Mouse (Mus musculus) G1E (cell line): Measurements from ENCODE around the gene Ddrgk1.

Experiments
- CTCF ChIP-seq: IDR thresholded peaks from 2 replicates; pipeline ENCODE4 v1.5.1; 2012; ENCODE audit warnings: low read depth, low read length, inconsistent platforms, mixed read lengths
- GATA1 ChIP-seq: IDR thresholded peaks from 2 replicates; pipeline ENCODE4 v1.6.1; 2012; ENCODE audit warnings: borderline replicate concordance, low read length, inconsistent platforms, mixed read lengths
- GATA2 ChIP-seq: IDR thresholded peaks from 2 replicates; pipeline ENCODE4 v1.6.1; 2012; ENCODE audit warnings: low read depth, low read length, inconsistent platforms, borderline replicate concordance
- POLR2AphosphoS5 ChIP-seq: IDR thresholded peaks from 2 replicates; pipeline ENCODE4 v1.6.1; 2012; ENCODE audit warnings: low read depth, low read length, inconsistent platforms; ENCODE audit not compliant: insufficient replicate concordance
- TAL1 ChIP-seq: conservative IDR thresholded peaks from 2 replicates; pipeline ENCODE4 v1.6.1; 2012; ENCODE audit warnings: low read depth, low read length, inconsistent platforms, mixed read lengths

DNA sequence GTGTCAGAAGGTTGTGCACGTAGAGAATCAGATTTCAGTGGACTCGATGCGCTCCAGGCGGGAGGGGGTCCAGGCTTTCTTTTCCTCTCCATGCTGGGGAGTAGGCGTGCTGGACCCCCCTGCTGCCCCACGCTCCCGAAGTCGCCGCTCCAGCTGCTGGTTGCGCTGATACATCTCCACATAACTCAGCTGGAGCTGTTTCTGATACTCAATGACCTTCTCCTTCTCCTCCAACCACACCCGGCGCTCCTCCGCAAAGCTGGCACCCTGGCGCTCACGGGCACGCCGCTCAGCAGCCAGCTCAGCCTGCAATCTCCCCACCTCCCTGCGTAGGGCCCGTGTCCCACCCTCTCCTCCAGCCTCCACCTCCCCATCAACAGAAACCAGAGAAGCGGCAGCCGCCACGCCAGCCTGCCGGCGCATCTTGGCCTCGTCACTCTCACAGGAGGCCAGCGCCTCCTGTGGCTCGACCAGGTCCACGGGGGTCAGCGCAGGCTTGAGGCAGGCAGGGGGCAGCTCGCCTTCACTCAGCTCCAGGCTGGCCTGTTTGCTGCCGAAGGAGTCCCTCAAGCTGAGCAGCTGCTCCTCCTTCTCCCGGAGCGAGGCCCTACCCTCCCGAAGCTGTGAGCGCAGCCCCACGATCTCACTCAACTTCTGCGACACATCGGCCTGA is 29.6 kb downstream of the Ddrgk1 start:
- no peak for TF ChIP-seq CTCF
- TF ChIP-seq POLR2AphosphoS5, result no peak
- TF ChIP-seq GATA1, result no peak
- no peak for TF ChIP-seq TAL1
- no peak for TF ChIP-seq GATA2
